Mouse (Mus musculus) hematopoietic stem cell, adult 5-6 weeks (primary cell): ENCODE data around the gene BC049715. TPM values are rescaled to one million over a fixed set of nuclear protein-coding genes. Genes with fewer than 3 reads are reported as not detected.
"Not testable (repeated sequence)": the region's sequence is repeated elsewhere in the genome, so short reads cannot be mapped to it uniquely, and the experiment has no call there.

Experiments
- ATAC-seq, 2 experiments: fragments of 125-278 bp in 1 of 2; replicated peaks in 1 of 2; 2 replicates each; pipeline ENCODE4 v1.8.0; 2016 to 2017; ENCODE audit warnings: inconsistent platforms in 2 of 2, mild to moderate bottlenecking in 2 of 2, moderate number of reproducible peaks in 2 of 2, low read depth in 1 of 2, moderate TSS enrichment in 1 of 2; ENCODE audit not compliant: low FRiP score in 2 of 2, poor library complexity in 2 of 2, severe bottlenecking in 2 of 2, insufficient read depth in 1 of 2, low TSS enrichment in 1 of 2
- total RNA-seq: library from RNA; stranded (forward); fragments of 172-1452, 232-1000 nt; gene quantifications from 2 replicates; pipeline ENCODE4 v1.2.3, GENCODE M21; 2017

Gene BC049715
- total RNA-seq, 1 experiment from 2014 or later, result 1.8 TPM

GRCm38 (mm10) chr6:136865360-136865759 lies 37.9 kb downstream of the BC049715 start:
- no peak for ATAC-seq

- no peak for ATAC-seq
These were observed 38.7 kb downstream of the BC049715 start for GRCm38 (mm10) chr6:136866150-136866549.

- ATAC-seq, result no peak
These were observed 41.5 kb downstream of the BC049715 start for GRCm38 (mm10) chr6:136868921-136869320.

- ATAC-seq, result peak; percentile 49 to 68
These were observed 47.2 kb downstream of the BC049715 start for GRCm38 (mm10) chr6:136874599-136874998.

GRCm38 (mm10) chr6:136875670-136876069 lies 48.2 kb downstream of the BC049715 start, which contains the start of gene Mgp:
Mgp (minus strand) TSS chr6:136875823.
- no peak for ATAC-seq

GRCm38 (mm10) chr6:136881678-136882077 lies 54.3 kb downstream of the BC049715 start:
- no peak for ATAC-seq

- no peak for ATAC-seq
These were observed 56.0 kb downstream of the BC049715 start for GRCm38 (mm10) chr6:136883431-136883915.

- ATAC-seq, result no peak
These were observed 56.5 kb downstream of the BC049715 start for GRCm38 (mm10) chr6:136883961-136884360.

- ATAC-seq, result not testable (repeated sequence)
These were observed 57.3 kb downstream of the BC049715 start for GRCm38 (mm10) chr6:136884766-136885165.

GRCm38 (mm10) chr6:136887854-136888253 lies 60.4 kb downstream of the BC049715 start:
- ATAC-seq, result no peak

- ATAC-seq, result no peak
These were observed 61.6 kb downstream of the BC049715 start for GRCm38 (mm10) chr6:136889067-136889466.

GRCm38 (mm10) chr6:136889554-136889953 lies 62.1 kb downstream of the BC049715 start:
- no peak for ATAC-seq

Other genes starting within 250 kb of the BC049715 start
- 13.3 and 38.4 TPM in 2 replicates for gene Plbd1, start 165.7 kb upstream of the BC049715 start, total RNA-seq
- 0.20 TPM in 1 of 2 replicates, not detected in the other for gene Gucy2c, start 45.9 kb upstream of the BC049715 start, total RNA-seq
- 14.3 and 32.2 TPM in 2 replicates for gene Hist4h4, start 23.2 kb upstream of the BC049715 start, total RNA-seq
- gene H2afj, start 19.4 kb upstream of the BC049715 start, total RNA-seq, result 40.8 and 49.8 TPM in 2 replicates
- 48.6 and 59.2 TPM in 2 replicates for gene Wbp11, start 607 bp downstream of the BC049715 start, total RNA-seq
- 0.31 TPM in 1 of 2 replicates, not detected in the other for gene Smco3, start 7.8 kb downstream of the BC049715 start, total RNA-seq
- 28.5 and 34.5 TPM in 2 replicates for gene Art4, start 30.1 kb downstream of the BC049715 start, total RNA-seq
- not detected in 2 replicates for gene Mgp, start 48.2 kb downstream of the BC049715 start, total RNA-seq
- gene Erp27, start 94.6 kb downstream of the BC049715 start, total RNA-seq, result 1.5 TPM in 1 of 2 replicates, not detected in the other
- gene Pde6h, start 96.2 kb downstream of the BC049715 start, total RNA-seq, result 0.44 TPM in 1 of 2 replicates, not detected in the other
- gene Arhgdib, start 114.3 kb downstream of the BC049715 start, total RNA-seq, result 665 and 866 TPM in 2 replicates